Mouse (Mus musculus) retina, embryonic 14.5 days (tissue): ENCODE results near the gene Erich2.
A peak's percentile ranks its signal among the peaks of the same experiment; 100 is the strongest.

Source experiments
- DNase-seq: peaks from one replicate; pipeline ENCODE4 v3.0.0-alpha.2; 2015; ENCODE audit warnings: low spot score

The Erich2 gene

GRCm38 (mm10) chr2:70562611-70562980 is 54.0 kb downstream of the Erich2 start:
- no peak for DNase-seq

- peak; percentile 32 for DNase-seq
Observed at GRCm38 (mm10) chr2:70562981-70563671, 54.5 kb downstream of the Erich2 start.

- no peak for DNase-seq
Observed at GRCm38 (mm10) chr2:70563721-70564645, 55.4 kb downstream of the Erich2 start.

GRCm38 (mm10) chr2:70564646-70565315 is 56.2 kb downstream of the Erich2 start:
- DNase-seq: peak; percentile 53

GRCm38 (mm10) chr2:70565651-70566602 is 57.3 kb downstream of the Erich2 start:
- DNase-seq: peak; percentile 33

GRCm38 (mm10) chr2:70566603-70566981 is 58.0 kb downstream of the Erich2 start:
- DNase-seq: peak; percentile 51

- peak; percentile 71 for DNase-seq
Observed at GRCm38 (mm10) chr2:70567071-70567681, 58.6 kb downstream of the Erich2 start.

- peak; percentile 22 for DNase-seq
Observed at GRCm38 (mm10) chr2:70567682-70568077, 59.1 kb downstream of the Erich2 start.

GRCm38 (mm10) chr2:70568198-70568941 is 59.8 kb downstream of the Erich2 start:
- DNase-seq: peak; percentile 57

- peak; percentile 20 for DNase-seq
Observed at GRCm38 (mm10) chr2:70571698-70572097, 63.1 kb downstream of the Erich2 start.

- DNase-seq: peak; percentile 78
Observed at GRCm38 (mm10) chr2:70572251-70572650, 63.6 kb downstream of the Erich2 start.

GRCm38 (mm10) chr2:70573544-70574210 is 65.1 kb downstream of the Erich2 start:
- no peak for DNase-seq

GRCm38 (mm10) chr2:70588200-70588599 is 79.6 kb downstream of the Erich2 start:
- DNase-seq: no peak
